Mouse (Mus musculus) C2C12 (cell line): ENCODE measurements around the gene Slc38a8. TPM values are rescaled to one million over a fixed set of nuclear protein-coding genes. Genes with fewer than 3 reads are reported as not detected.

Experiments
- H3K27me3 ChIP-seq: one replicate; pipeline ENCODE4 v1.6.1; 2011; ENCODE audit not compliant: control insufficient read depth, insufficient read depth, insufficient read length
- H3K36me3 ChIP-seq: one replicate; pipeline ENCODE4 v1.6.1; 2011; ENCODE audit not compliant: control insufficient read depth, insufficient read depth
- H3K4me3 ChIP-seq: one replicate; pipeline ENCODE4 v1.5.1; 2011; ENCODE audit warnings: mild to moderate bottlenecking, control low read depth; ENCODE audit not compliant: poor library complexity, insufficient read depth, severe bottlenecking
- H3K79me2 ChIP-seq: one replicate; pipeline ENCODE4 v1.6.1; 2011; ENCODE audit not compliant: control insufficient read depth, insufficient read depth
- H3K79me3 ChIP-seq: one replicate; pipeline ENCODE4 v1.6.1; 2011; ENCODE audit warnings: low read depth, control low read depth
- H3ac ChIP-seq: one replicate; pipeline ENCODE3; 2011; ENCODE audit warnings: low read depth; ENCODE audit not compliant: control insufficient read depth, insufficient read length
- CEBPB ChIP-seq: IDR thresholded peaks from one replicate; pipeline ENCODE4 v1.6.1; 2011; ENCODE audit warnings: low read depth, mild to moderate bottlenecking, control low read depth, moderate library complexity
- CTCF ChIP-seq: IDR thresholded peaks from one replicate; pipeline ENCODE4 v1.5.1; 2011; ENCODE audit not compliant: control insufficient read depth, insufficient read depth, insufficient read length
- FOSL1 ChIP-seq: IDR thresholded peaks from one replicate; pipeline ENCODE4 v1.8.0; 2011; ENCODE audit warnings: mild to moderate bottlenecking, low read length; ENCODE audit not compliant: poor library complexity, insufficient read depth, severe bottlenecking
- MAX ChIP-seq: IDR thresholded peaks from one replicate; pipeline ENCODE4 v1.6.1; 2011; ENCODE audit warnings: mild to moderate bottlenecking, control low read depth
- MYOD1 ChIP-seq: IDR thresholded peaks from one replicate; pipeline ENCODE4 v1.6.1; 2011; ENCODE audit warnings: low read depth; ENCODE audit not compliant: control insufficient read depth, insufficient read length
- MYOG ChIP-seq: IDR thresholded peaks from one replicate; pipeline ENCODE4 v1.6.1; 2011; ENCODE audit not compliant: control insufficient read depth, insufficient read length; ENCODE audit errors: extremely low read depth
- USF1 ChIP-seq: IDR thresholded peaks from one replicate; pipeline ENCODE4 v1.6.1; 2011; ENCODE audit warnings: low read depth, mild to moderate bottlenecking, control low read depth, moderate library complexity
- polyA plus RNA-seq: library from polyadenylated mRNA; unstranded; fragments of >200 nt; fragmentation: generic; extraction: Trizol; gene quantifications from one replicate; pipeline ENCODE4 v1.2.1, GENCODE M21; 2012; ENCODE audit warnings: missing spikeins

Gene Slc38a8
- polyA plus RNA-seq, 1 experiment, result not detected

DNA sequence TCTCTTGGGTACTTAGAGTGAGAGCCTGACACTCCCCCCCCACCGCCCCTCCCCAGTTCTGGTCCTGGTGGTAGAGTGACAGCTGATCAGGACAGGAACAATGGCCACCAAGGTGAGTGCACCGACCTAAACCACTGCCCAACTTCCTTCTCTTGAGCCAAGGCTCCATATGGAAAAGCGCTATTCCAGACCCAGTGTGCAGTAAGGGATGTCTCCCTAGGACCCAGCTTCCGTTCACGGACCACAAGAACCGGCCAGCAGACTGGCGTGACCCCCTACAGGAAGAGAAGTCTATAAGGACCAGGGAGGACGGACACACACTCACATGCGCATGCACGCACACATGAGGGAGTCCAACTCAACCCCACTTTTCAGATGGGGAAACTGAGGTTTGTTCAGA is 65.2 kb downstream of the Slc38a8 start:
- H3K4me3 ChIP-seq, result no peak overlapping the region
- H3K36me3 ChIP-seq, result peaks cover 10% of the 10 kb centered on the region
- H3ac ChIP-seq, result no peak overlapping the region
- TF ChIP-seq CTCF (no peak), USF1 (no peak), FOSL1 (no peak), MYOG (no peak), CEBPB (no peak), MYOD1 (no peak), MAX (no peak)
- H3K79me3 ChIP-seq, result peaks cover 26% of the 10 kb centered on the region
- no peaks in the 10 kb centered on the region for H3K27me3 ChIP-seq
- H3K79me2 ChIP-seq, result peaks cover 43% of the 10 kb centered on the region

- H3K4me3 ChIP-seq, result no peak overlapping the region
Measured at GRCm38 (mm10) chr8:119435527-119435926, 66.0 kb downstream of the Slc38a8 start.

DNA sequence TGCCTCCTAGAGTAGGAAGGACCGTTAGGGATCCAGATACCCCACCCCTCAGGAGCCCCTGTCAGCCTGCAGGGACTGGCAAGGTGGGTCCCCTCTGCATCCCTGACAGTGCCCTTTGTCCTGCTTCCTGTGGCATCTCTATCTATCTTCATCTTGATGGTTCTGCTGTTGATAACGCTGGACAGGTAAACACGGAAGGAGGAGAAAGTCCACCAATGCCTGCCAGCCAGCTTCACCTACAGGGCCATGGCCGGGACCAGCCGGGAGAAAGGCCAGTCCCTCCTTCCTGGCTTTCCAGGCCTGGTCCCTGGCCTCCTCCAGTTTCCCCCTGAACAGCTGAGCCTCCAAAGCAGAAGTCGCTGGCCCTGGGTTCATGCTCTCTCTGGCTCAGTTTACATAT is 66.9 kb downstream of the Slc38a8 start:
- Histone ChIP-seq H3K36me3 (peaks cover 3% of the 10 kb centered on the region), H3K79me3 (peaks cover 25% of the 10 kb centered on the region), H3K27me3 (no peaks in the 10 kb centered on the region), H3K79me2 (peaks cover 27% of the 10 kb centered on the region), H3K4me3 (no peak overlapping the region), H3ac (no peak overlapping the region)
- TF ChIP-seq FOSL1 (no peak), MYOG (no peak), USF1 (no peak), MAX (no peak), CEBPB (no peak), MYOD1 (no peak), CTCF (no peak)

More at GRCm38 (mm10) chr8:119435527-119435926, 66.0 kb downstream of the Slc38a8 start:
- Histone ChIP-seq H3K36me3 (peaks cover 4% of the 10 kb centered on the region), H3K79me2 (peaks cover 35% of the 10 kb centered on the region), H3ac (no peak overlapping the region), H3K79me3 (peaks cover 26% of the 10 kb centered on the region), H3K27me3 (no peaks in the 10 kb centered on the region)
- TF ChIP-seq CEBPB (no peak), MYOD1 (no peak), MYOG (no peak)

- Histone ChIP-seq H3K79me3 (peaks cover 16% of the 10 kb centered on the region), H3K36me3 (no peaks in the 10 kb centered on the region), H3ac (no peak within 1 kb of the TSS), H3K4me3 (no peak within 1 kb of the TSS), H3K27me3 (no peaks in the 10 kb centered on the region), H3K79me2 (peaks cover 18% of the 10 kb centered on the region)
- no peak for TF ChIP-seq CEBPB
- no peak for TF ChIP-seq MAX
- no peak for TF ChIP-seq MYOG
- no peak for TF ChIP-seq FOSL1
- TF ChIP-seq CTCF, result no peak
- no peak for TF ChIP-seq USF1
- TF ChIP-seq MYOD1, result no peak
Measured at GRCm38 (mm10) chr8:119433582-119434174, 67.8 kb downstream of the Slc38a8 start, which contains the start of gene Osgin1. Gene Osgin1 (plus strand): TSS chr8:119434124.

- H3K27me3 ChIP-seq, result no peaks in the 10 kb centered on the region
- TF ChIP-seq CTCF, result no peak
- peak; percentile 28 for TF ChIP-seq MYOD1
- no peak for TF ChIP-seq MAX
- H3ac ChIP-seq, result no peak overlapping the region
- no peak overlapping the region for H3K4me3 ChIP-seq
- H3K79me3 ChIP-seq, result peaks cover 4% of the 10 kb centered on the region
- no peaks in the 10 kb centered on the region for H3K36me3 ChIP-seq
- H3K79me2 ChIP-seq, result peaks cover 5% of the 10 kb centered on the region
Measured at GRCm38 (mm10) chr8:119432372-119432771, 69.1 kb downstream of the Slc38a8 start.

GRCm38 (mm10) chr8:119430690-119431089 is 70.8 kb downstream of the Slc38a8 start:
- H3K4me3 ChIP-seq, result no peak overlapping the region
- TF ChIP-seq MYOD1, result peak; percentile 90
- TF ChIP-seq USF1, result no peak
- TF ChIP-seq MAX, result no peak
- TF ChIP-seq CTCF, result no peak
- no peak for TF ChIP-seq MYOG
- H3K36me3 ChIP-seq, result no peaks in the 10 kb centered on the region
- H3K27me3 ChIP-seq, result no peaks in the 10 kb centered on the region
- H3K79me3 ChIP-seq, result no peaks in the 10 kb centered on the region
- H3ac ChIP-seq, result no peak overlapping the region
- no peaks in the 10 kb centered on the region for H3K79me2 ChIP-seq
